Comparison of ENCODE assay signal across 8 mouse cellular contexts in genomic region chr11:3386941-3387368, GRCm38 (mm10). TPM values are rescaled to one million over a fixed set of nuclear protein-coding genes. Genes with fewer than 3 reads are reported as not detected.
DNase-seq lines count a peak whose midpoint lies in the region; ATAC-seq and TF ChIP-seq lines count a peak whose summit lies in the region.

No protein-coding gene starts in this region.

- intact Hi-C loops in left cerebral cortex, postnatal 10 days (cut with DNase I): loop anchor here (10.0 kb wide), 1 partner anchor 248 kb away; no protein-coding TSS in a partner anchor

- peaks cover 17% of the 10 kb centered on the region; the same call in 1 of the 2 replicates for H3K36me3 ChIP-seq in intestine, embryonic 14.5 days (ENCODE audit: control insufficient read depth, insufficient read depth, low read length)

- no peak for TF ChIP-seq POLR2A in cortical plate, adult 2 months (IDR thresholded peaks at IDR 0.05; ENCODE audit: extremely low read depth, insufficient read depth, low read length)

- H3K4me2 ChIP-seq in intestine, embryonic 14.5 days (ENCODE audit: low read length): no peak overlapping the region

- H3K27ac ChIP-seq in cortical plate, adult 2 months (ENCODE audit: insufficient read depth, low read length): no peak overlapping the region
- H3K27ac ChIP-seq in intestine, embryonic 14.5 days (ENCODE audit: low read depth): no peak overlapping the region

- DNase-seq in gastrocnemius, postnatal 25 days: peak; percentile 67
- peak; percentile 94 for DNase-seq in intestine, embryonic 14.5 days (ENCODE audit: low spot score)
- peak; percentile 75 to 88 for DNase-seq in left cerebral cortex, postnatal 10 days (ENCODE audit: extremely low spot score in 1 of 2, low spot score in 2 of 2)
- peak; percentile 73 for DNase-seq in mesoderm, embryonic 11.5 days (ENCODE audit: low read depth, low spot score)
- DNase-seq in right cerebral cortex, postnatal 25 days: peak; percentile 84
- peak; percentile 85 to 88 for DNase-seq in urinary bladder, postnatal 36 days (ENCODE audit: low spot score in 2 of 2)

- H3K4me3 ChIP-seq in cortical plate, adult 2 months (ENCODE audit: insufficient read depth, low read length): no peak overlapping the region
- no peak overlapping the region for H3K4me3 ChIP-seq in intestine, embryonic 14.5 days (ENCODE audit: low read depth, low read length)

- peak; percentile 92 for TF ChIP-seq CTCF in cortical plate, adult 2 months (IDR thresholded peaks at IDR 0.05; ENCODE audit: extremely low read depth, insufficient read depth, low read length)

- no peaks in the 10 kb centered on the region for H3K4me1 ChIP-seq in cortical plate, adult 2 months (ENCODE audit: control insufficient read depth, insufficient read depth, low read length)
- no peaks in the 10 kb centered on the region for H3K4me1 ChIP-seq in intestine, embryonic 14.5 days (replicated peaks; ENCODE audit: control insufficient read depth, insufficient read depth, low read length)

- peak; percentile 93 for ATAC-seq in activated CD4-positive, CD25-positive, alpha-beta regulatory T cell, adult 4 months
- ATAC-seq in intestine, embryonic 14.5 days (replicated peaks; ENCODE audit: low FRiP score, low TSS enrichment, low read depth): peak; percentile 80

- no peaks in the 10 kb centered on the region for H3K27me3 ChIP-seq in intestine, embryonic 14.5 days (replicated peaks; ENCODE audit: control insufficient read depth, insufficient read depth, low read length)

- 20% methylated on average over 4 of the region's 4 CpGs for WGBS in intestine, embryonic 14.5 days

- no peaks in the 10 kb centered on the region for H3K9me3 ChIP-seq in intestine, embryonic 14.5 days (ENCODE audit: control insufficient read depth, low read length)

- H3K9ac ChIP-seq in intestine, embryonic 14.5 days (ENCODE audit: low read length): no peak overlapping the region

RNA-seq across cellular contexts. Expression of gene Limk2, which starts 22.0 kb away (rescaled TPM):
- 10 to 100 TPM; 77.7 to 78.9 TPM for polyA plus RNA-seq in activated CD4-positive, CD25-positive, alpha-beta regulatory T cell, adult 4 months (2017; shearing (Covaris generic))
- polyA plus RNA-seq in cortical plate, adult 2 months (2012; rRNA removed): 140 and 153 TPM in 2 replicates
- 10 to 100 TPM; 11.4 to 11.8 TPM for total RNA-seq in gastrocnemius, postnatal 25 days (2021)
- polyA plus RNA-seq in intestine, embryonic 14.5 days (2014; fragmentation: Nextera tagmentation; extraction: Ambion mirVana): 62.8 and 67.3 TPM in 2 replicates
- total RNA-seq in left cerebral cortex, postnatal 10 days (2021): 100 to 1,000 TPM; 123 to 126 TPM

RNA-seq across cellular contexts. Expression of gene Pik3ip1, which starts 56.8 kb away (rescaled TPM):
- 10 to 100 TPM; 32.9 to 53.5 TPM for polyA plus RNA-seq in activated CD4-positive, CD25-positive, alpha-beta regulatory T cell, adult 4 months (2017; shearing (Covaris generic))
- 41.3 and 42.6 TPM in 2 replicates for polyA plus RNA-seq in cortical plate, adult 2 months (2012; rRNA removed)
- 10 to 100 TPM; 15.3 to 17.7 TPM for total RNA-seq in gastrocnemius, postnatal 25 days (2021)
- polyA plus RNA-seq in intestine, embryonic 14.5 days (2014; fragmentation: Nextera tagmentation; extraction: Ambion mirVana): 9.9 and 14.1 TPM in 2 replicates
- 10 to 100 TPM; 20.5 to 24.0 TPM for total RNA-seq in left cerebral cortex, postnatal 10 days (2021)
